Mouse (Mus musculus): ENCODE results near the gene Tprn. TPM values are rescaled to one million over a fixed set of nuclear protein-coding genes. Genes with fewer than 3 reads are reported as not detected.

The Tprn gene
- polyA plus RNA-seq, 1 experiment from 2014 or later, result 8.0 TPM

DNA sequence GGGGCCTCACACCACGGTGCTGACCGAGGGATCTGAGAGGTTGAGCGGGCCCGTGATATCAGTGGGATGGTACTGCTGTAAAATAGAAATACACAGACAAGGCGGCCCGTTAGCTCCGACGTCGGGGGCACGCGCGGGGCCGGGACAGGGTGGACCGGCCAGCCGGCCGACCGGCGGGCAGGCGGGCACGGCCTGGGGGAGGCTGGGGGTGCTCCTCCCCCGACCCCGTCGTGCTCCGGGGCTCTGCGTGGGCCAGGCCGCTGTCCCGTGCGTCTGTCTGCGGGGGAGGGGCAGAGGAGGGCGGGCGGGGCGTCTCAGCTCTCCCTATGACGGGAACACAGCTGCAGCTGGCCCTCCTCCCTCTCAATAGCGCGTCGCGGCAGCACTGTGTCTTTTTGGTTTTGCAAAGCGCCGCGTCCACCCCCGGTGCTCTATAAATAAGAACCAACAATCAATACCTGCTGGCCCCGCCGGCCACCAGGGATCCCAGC, 29.7 kb downstream of the Tprn start:
- Histone ChIP-seq H3K4me3 (peak overlapping the region; percentile 47), H3K36me3 (replicated peaks) (no peaks in the 10 kb centered on the region), H3K27ac (replicated peaks) (no peak overlapping the region), H3K4me1 (peaks cover 35% of the 10 kb centered on the region), H3K9me3 (no peaks in the 10 kb centered on the region), H3K27me3 (replicated peaks; ENCODE audit: low read depth, poor library complexity, severe bottlenecking) (peaks cover 100% of the 10 kb centered on the region)
- peak; percentile 28 for DNase-seq (ENCODE audit: low spot score)
- 6% methylated on average over 43 of the region's 43 CpGs for WGBS

GRCm38 (mm10) chr2:25292856-25293255, 30.4 kb downstream of the Tprn start:
- peak overlapping the region; percentile 47; the same call in 1 of the 2 replicates for H3K4me3 ChIP-seq
- H3K4me1 ChIP-seq, result peaks cover 35% of the 10 kb centered on the region
- peaks cover 99% of the 10 kb centered on the region for H3K27me3 ChIP-seq (replicated peaks; ENCODE audit: low read depth, poor library complexity, severe bottlenecking)
- DNase-seq (ENCODE audit: low spot score), result peak; percentile 87
- no peaks in the 10 kb centered on the region for H3K9me3 ChIP-seq
- H3K27ac ChIP-seq (replicated peaks), result no peak overlapping the region
- no peaks in the 10 kb centered on the region for H3K36me3 ChIP-seq (replicated peaks)
- WGBS, result 0% methylated on average over 1 of the region's 1 CpGs

- WGBS, result 77% methylated on average over 9 of the region's 9 CpGs
Measured at GRCm38 (mm10) chr2:25293706-25294105, 31.3 kb downstream of the Tprn start.

GRCm38 (mm10) chr2:25297093-25297492, 34.7 kb downstream of the Tprn start:
- Histone ChIP-seq H3K36me3 (replicated peaks) (no peaks in the 10 kb centered on the region), H3K4me3 (no peak overlapping the region), H3K27ac (replicated peaks) (no peak overlapping the region), H3K9me3 (no peaks in the 10 kb centered on the region), H3K27me3 (replicated peaks; ENCODE audit: low read depth, poor library complexity, severe bottlenecking) (peaks cover 62% of the 10 kb centered on the region), H3K4me1 (peaks cover 11% of the 10 kb centered on the region)
- WGBS, result 79% methylated on average over 8 of the region's 8 CpGs
- DNase-seq (ENCODE audit: low spot score), result no peak

More at GRCm38 (mm10) chr2:25293706-25294105, 31.3 kb downstream of the Tprn start:
- H3K36me3 ChIP-seq (replicated peaks), result no peaks in the 10 kb centered on the region
- no peak overlapping the region for H3K4me3 ChIP-seq
- no peak for DNase-seq (ENCODE audit: low spot score)
- H3K27ac ChIP-seq (replicated peaks), result no peak overlapping the region
- H3K27me3 ChIP-seq (replicated peaks; ENCODE audit: low read depth, poor library complexity, severe bottlenecking), result peaks cover 91% of the 10 kb centered on the region
- H3K9me3 ChIP-seq, result no peaks in the 10 kb centered on the region
- H3K4me1 ChIP-seq, result peaks cover 35% of the 10 kb centered on the region

GRCm38 (mm10) chr2:25298046-25298445, 35.6 kb downstream of the Tprn start:
- H3K27me3 ChIP-seq (replicated peaks; ENCODE audit: low read depth, poor library complexity, severe bottlenecking), result peaks cover 56% of the 10 kb centered on the region
- no peaks in the 10 kb centered on the region for H3K36me3 ChIP-seq (replicated peaks)
- H3K9me3 ChIP-seq, result no peaks in the 10 kb centered on the region
- 83% methylated on average over 10 of the region's 10 CpGs for WGBS
- H3K27ac ChIP-seq (replicated peaks), result no peak overlapping the region
- 0 out of 2 replicates have a peak, but pooled peaks cover 4% of the 10 kb centered on the region for H3K4me1 ChIP-seq
- no peak for DNase-seq (ENCODE audit: low spot score)
- no peak overlapping the region for H3K4me3 ChIP-seq

GRCm38 (mm10) chr2:25303452-25303851, 41.0 kb downstream of the Tprn start:
- H3K4me1 ChIP-seq, result peaks cover 15% of the 10 kb centered on the region
- H3K36me3 ChIP-seq (replicated peaks), result no peaks in the 10 kb centered on the region
- peaks cover 61% of the 10 kb centered on the region for H3K27me3 ChIP-seq (replicated peaks; ENCODE audit: low read depth, poor library complexity, severe bottlenecking)
- no peak for DNase-seq (ENCODE audit: low spot score)
- H3K9me3 ChIP-seq, result no peaks in the 10 kb centered on the region
- H3K4me3 ChIP-seq, result no peak overlapping the region
- H3K27ac ChIP-seq (replicated peaks), result no peak overlapping the region
- 73% methylated on average over 3 of the region's 3 CpGs for whole genome bisulfite sequencing

DNA sequence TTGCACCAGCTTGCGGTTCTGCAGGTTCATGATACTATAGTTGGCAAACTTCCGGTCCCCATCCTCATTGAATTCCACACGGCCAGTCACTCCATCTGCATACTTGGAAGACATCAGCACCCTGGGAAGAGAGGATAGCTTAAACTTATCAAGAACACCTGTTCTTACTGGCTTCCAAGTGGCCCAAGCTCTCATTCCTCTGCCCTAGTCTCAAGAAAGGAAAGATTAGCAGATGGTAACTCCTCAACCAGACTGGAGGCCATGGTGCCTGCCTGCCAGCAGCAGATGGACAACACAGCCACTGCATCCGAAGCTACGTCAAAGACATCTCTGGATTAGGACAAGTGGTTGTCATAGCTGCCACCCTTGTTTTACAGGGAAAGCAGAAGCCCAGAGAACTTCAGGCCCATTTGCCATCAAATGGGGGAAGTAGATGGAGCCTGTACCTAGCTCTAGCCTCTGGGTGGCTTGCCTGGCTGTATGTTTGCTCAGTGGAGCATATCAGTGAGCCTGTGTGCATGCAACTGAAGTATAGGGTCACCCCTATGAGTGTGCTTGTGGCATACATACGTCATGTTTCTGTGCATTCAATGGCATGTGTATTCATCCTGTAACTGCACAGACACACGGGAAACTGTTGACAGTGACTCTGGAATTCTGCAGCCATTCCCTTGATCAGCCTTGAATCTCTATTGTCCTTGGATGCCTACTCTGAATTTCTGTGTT, 41.7 kb downstream of the Tprn start:
- H3K27me3 ChIP-seq (replicated peaks; ENCODE audit: low read depth, poor library complexity, severe bottlenecking), result peaks cover 67% of the 10 kb centered on the region
- H3K4me3 ChIP-seq, result peak overlapping the region; percentile 57
- H3K9me3 ChIP-seq, result no peaks in the 10 kb centered on the region
- H3K4me1 ChIP-seq, result peaks cover 15% of the 10 kb centered on the region
- no peaks in the 10 kb centered on the region for H3K36me3 ChIP-seq (replicated peaks)
- H3K27ac ChIP-seq (replicated peaks), result no peak overlapping the region
- WGBS, result 74% methylated on average over 7 of the region's 7 CpGs
- DNase-seq (ENCODE audit: low spot score), result no peak

GRCm38 (mm10) chr2:25304657-25305541, 42.5 kb downstream of the Tprn start:
- WGBS, result 2% methylated on average over 45 of the region's 45 CpGs
- no peaks in the 10 kb centered on the region for H3K36me3 ChIP-seq (replicated peaks)

DNA sequence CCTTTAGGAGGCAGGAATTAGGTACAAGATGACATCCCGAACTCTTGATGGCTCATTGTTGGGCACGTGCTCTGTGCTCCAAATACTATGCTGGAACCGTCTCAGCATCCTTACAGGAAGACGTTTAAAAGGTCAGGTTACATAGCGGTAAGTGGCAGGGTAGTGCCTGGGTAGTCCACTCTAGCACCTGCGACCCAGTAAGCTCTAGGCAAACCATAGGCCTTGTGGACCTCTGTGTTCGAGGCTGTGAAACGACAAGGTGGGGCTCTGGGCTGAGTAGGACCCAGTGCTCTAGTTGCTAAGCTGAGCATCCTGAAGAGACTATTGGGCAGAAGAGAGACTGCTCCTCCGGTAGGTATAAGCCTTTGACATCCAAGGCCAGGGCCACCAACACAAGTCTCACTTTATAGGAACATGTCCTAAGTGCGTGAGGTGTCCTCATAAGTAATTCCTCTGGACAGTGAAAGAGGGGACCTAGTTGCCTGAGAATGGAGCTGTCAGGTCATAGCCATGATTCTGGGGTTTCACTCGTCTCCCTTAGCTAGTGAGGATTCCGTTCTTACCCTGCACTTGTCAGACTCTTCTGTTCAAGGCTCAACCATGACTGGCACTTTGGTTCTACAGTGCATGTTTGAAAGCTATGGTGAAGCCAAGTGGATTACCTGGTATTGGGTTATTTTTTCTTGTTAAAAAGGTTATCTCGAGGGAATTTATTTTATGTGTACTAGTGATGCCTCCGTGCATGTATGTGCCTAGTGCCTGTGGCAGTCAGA, 43.4 kb downstream of the Tprn start:
- DNase-seq (ENCODE audit: low spot score), result no peak
- 50% methylated on average over 14 of the region's 14 CpGs for WGBS
- peaks cover 15% of the 10 kb centered on the region for H3K4me1 ChIP-seq
- H3K4me3 ChIP-seq, result peak overlapping the region; percentile 57
- no peaks in the 10 kb centered on the region for H3K36me3 ChIP-seq (replicated peaks)
- H3K9me3 ChIP-seq, result no peaks in the 10 kb centered on the region
- no peak overlapping the region for H3K27ac ChIP-seq (replicated peaks)
- peaks cover 84% of the 10 kb centered on the region for H3K27me3 ChIP-seq (replicated peaks; ENCODE audit: low read depth, poor library complexity, severe bottlenecking)

More at GRCm38 (mm10) chr2:25304657-25305541, 42.5 kb downstream of the Tprn start:
- DNase-seq (ENCODE audit: low spot score), result peak; percentile 77
- Histone ChIP-seq H3K27me3 (replicated peaks; ENCODE audit: low read depth, poor library complexity, severe bottlenecking) (peaks cover 75% of the 10 kb centered on the region), H3K4me3 (peak overlapping the region; percentile 57), H3K4me1 (peaks cover 15% of the 10 kb centered on the region), H3K9me3 (no peaks in the 10 kb centered on the region), H3K27ac (replicated peaks) (no peak overlapping the region; the same call in 1 of the 2 replicates)

GRCm38 (mm10) chr2:25310180-25310579, 47.8 kb downstream of the Tprn start:
- peaks cover 99% of the 10 kb centered on the region for H3K27me3 ChIP-seq (replicated peaks; ENCODE audit: low read depth, poor library complexity, severe bottlenecking)

GRCm38 (mm10) chr2:25310969-25311368, 48.6 kb downstream of the Tprn start:
- Histone ChIP-seq H3K27me3 (replicated peaks; ENCODE audit: low read depth, poor library complexity, severe bottlenecking) (peaks cover 99% of the 10 kb centered on the region), H3K4me1 (0 out of 2 replicates have a peak, but pooled peaks cover 8% of the 10 kb centered on the region), H3K27ac (replicated peaks) (no peak overlapping the region), H3K36me3 (replicated peaks) (no peaks in the 10 kb centered on the region), H3K4me3 (peak overlapping the region; percentile 11; the same call in 1 of the 2 replicates), H3K9me3 (no peaks in the 10 kb centered on the region)
- 2% methylated on average over 22 of the region's 22 CpGs for WGBS
- no peak for DNase-seq (ENCODE audit: low spot score)

More at GRCm38 (mm10) chr2:25310180-25310579, 47.8 kb downstream of the Tprn start:
- DNase-seq (ENCODE audit: low spot score), result no peak
- Histone ChIP-seq H3K4me3 (no peak overlapping the region), H3K4me1 (peaks cover 12% of the 10 kb centered on the region), H3K27ac (replicated peaks) (no peak overlapping the region), H3K36me3 (replicated peaks) (no peaks in the 10 kb centered on the region), H3K9me3 (no peaks in the 10 kb centered on the region)
- 56% methylated on average over 10 of the region's 10 CpGs for WGBS

DNA sequence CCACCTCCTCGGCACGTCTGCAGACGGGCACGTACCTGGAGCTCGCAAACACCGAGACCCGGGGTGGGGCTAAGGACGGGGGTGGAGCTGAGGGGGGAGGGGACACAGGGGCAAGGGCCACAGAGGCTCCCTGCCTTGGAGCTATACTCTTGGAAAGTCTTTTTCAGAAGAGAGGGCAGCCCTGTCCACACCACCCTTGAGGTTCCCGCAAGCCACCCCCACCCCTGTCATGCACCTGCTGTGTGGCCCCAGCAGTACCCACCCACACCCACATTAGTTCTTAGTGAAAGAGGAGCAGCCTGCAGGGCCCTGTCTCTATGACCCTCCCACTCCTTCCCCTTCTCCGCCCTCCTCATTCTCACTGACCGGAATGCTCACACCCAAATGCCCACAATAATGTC, 49.1 kb downstream of the Tprn start:
- Histone ChIP-seq H3K9me3 (no peaks in the 10 kb centered on the region), H3K36me3 (replicated peaks) (no peaks in the 10 kb centered on the region), H3K27me3 (replicated peaks; ENCODE audit: low read depth, poor library complexity, severe bottlenecking) (peaks cover 99% of the 10 kb centered on the region), H3K27ac (replicated peaks) (no peak overlapping the region), H3K4me3 (no peak overlapping the region), H3K4me1 (0 out of 2 replicates have a peak, but pooled peaks cover 8% of the 10 kb centered on the region)
- DNase-seq (ENCODE audit: low spot score), result no peak
- WGBS, result 4% methylated on average over 11 of the region's 11 CpGs

All from embryonic facial prominence, embryonic 10.5 days (tissue).